Mouse (Mus musculus) neural tube, embryonic 11.5 days (tissue): Measurements from ENCODE around the gene Slc25a10. TPM values are rescaled to one million over a fixed set of nuclear protein-coding genes. Genes with fewer than 3 reads are reported as not detected.

ENCODE experiments used
- ATAC-seq: fragments of 200-750 bp; cut with Nextera tagmentation; 2 replicates; pipeline ENCODE4 v1.8.0; 2017; ENCODE audit warnings: moderate number of reproducible peaks, mild to moderate bottlenecking, moderate TSS enrichment, moderate library complexity; ENCODE audit not compliant: insufficient read depth, low FRiP score, low TSS enrichment
- DNase-seq: peaks from one replicate; pipeline ENCODE4 v3.0.0-alpha.2; 2015; ENCODE audit warnings: low spot score
- H3K27ac ChIP-seq: fragments of 300-500 bp; sonication (generic); 2 replicates; pipeline ENCODE4 v1.5.1; 2014; ENCODE audit warnings: low read depth, mild to moderate bottlenecking, low read length
- H3K27me3 ChIP-seq: fragments of 300-500 bp; sonication (generic); 2 replicates; pipeline ENCODE4 v1.6.1; 2014; ENCODE audit warnings: mild to moderate bottlenecking, low read length, mixed read lengths; ENCODE audit not compliant: control insufficient read depth, insufficient read depth
- H3K36me3 ChIP-seq: fragments of 300-500 bp; sonication (generic); 2 replicates; pipeline ENCODE4 v1.6.1; 2014; ENCODE audit warnings: mild to moderate bottlenecking, low read length, moderate library complexity, mixed read lengths; ENCODE audit not compliant: control insufficient read depth, insufficient read depth
- H3K4me1 ChIP-seq: fragments of 300-500 bp; sonication (generic); 2 replicates; pipeline ENCODE4 v1.6.1; 2014; ENCODE audit warnings: low read length, mixed read lengths; ENCODE audit not compliant: control insufficient read depth, insufficient read depth
- H3K4me2 ChIP-seq: fragments of 300-500 bp; sonication (generic); 2 replicates; pipeline ENCODE4 v1.6.1; 2014; ENCODE audit warnings: low read depth, mild to moderate bottlenecking, moderate library complexity
- H3K4me3 ChIP-seq: fragments of 300-500 bp; sonication (generic); 2 replicates; pipeline ENCODE4 v1.5.1; 2014; ENCODE audit warnings: low read depth, low read length
- H3K9ac ChIP-seq: fragments of 300-500 bp; sonication (generic); 2 replicates; pipeline ENCODE4 v1.6.1; 2014; ENCODE audit warnings: mild to moderate bottlenecking, low read length
- H3K9me3 ChIP-seq: fragments of 300-500 bp; sonication (generic); 2 replicates; pipeline ENCODE4 v1.6.1; 2016; ENCODE audit warnings: low read length; ENCODE audit not compliant: control insufficient read depth
- WGBS: fragments of 180-500 bp; shearing (Covaris S2); extraction: QIAGEN DNeasy Blood & Tissue Kit; methylation state at CpG from one replicate; pipeline ENCODE4 v1.1.7; 2014; 5-methylcytosine and 5-hydroxymethylcytosine counted together
- polyA plus RNA-seq: library from polyadenylated mRNA; unstranded; fragments of >200 nt; fragmentation: Nextera tagmentation; extraction: Ambion mirVana; gene quantifications from 2 replicates; pipeline ENCODE4 v1.2.1, GENCODE M21; 2014

Gene Slc25a10
- polyA plus RNA-seq, 1 experiment from 2014 or later = 49.5 TPM

GRCm38 (mm10) chr11:120467736-120468092 lies 23.9 kb upstream of the Slc25a10 start:
- Histone ChIP-seq H3K4me1 (peaks cover 12% of the 10 kb centered on the region), H3K9me3 (no peaks in the 10 kb centered on the region), H3K4me3 (peak overlapping the region; percentile 93), H3K27me3 (no peaks in the 10 kb centered on the region), H3K9ac (peak overlapping the region; percentile 77), H3K27ac (0 out of 2 replicates have a peak overlapping the region, but pooled peaks have one; percentile 56), H3K36me3 (peaks cover 18% of the 10 kb centered on the region), H3K4me2 (peak overlapping the region; percentile 93)
- 1% methylated on average over 33 of the region's 33 CpGs for WGBS
- DNase-seq (no peak), ATAC-seq (no peak)

GRCm38 (mm10) chr11:120472052-120472451 lies 19.6 kb upstream of the Slc25a10 start:
- 97% methylated on average over 6 of the region's 6 CpGs for WGBS
- no peak overlapping the region for H3K4me2 ChIP-seq
- no peaks in the 10 kb centered on the region for H3K27me3 ChIP-seq
- H3K9me3 ChIP-seq = no peaks in the 10 kb centered on the region
- no peak overlapping the region for H3K27ac ChIP-seq
- H3K4me1 ChIP-seq = peaks cover 7% of the 10 kb centered on the region
- H3K36me3 ChIP-seq = peaks cover 30% of the 10 kb centered on the region
- no peak for ATAC-seq
- no peak overlapping the region for H3K9ac ChIP-seq
- H3K4me3 ChIP-seq = no peak overlapping the region
- no peak for DNase-seq

DNA sequence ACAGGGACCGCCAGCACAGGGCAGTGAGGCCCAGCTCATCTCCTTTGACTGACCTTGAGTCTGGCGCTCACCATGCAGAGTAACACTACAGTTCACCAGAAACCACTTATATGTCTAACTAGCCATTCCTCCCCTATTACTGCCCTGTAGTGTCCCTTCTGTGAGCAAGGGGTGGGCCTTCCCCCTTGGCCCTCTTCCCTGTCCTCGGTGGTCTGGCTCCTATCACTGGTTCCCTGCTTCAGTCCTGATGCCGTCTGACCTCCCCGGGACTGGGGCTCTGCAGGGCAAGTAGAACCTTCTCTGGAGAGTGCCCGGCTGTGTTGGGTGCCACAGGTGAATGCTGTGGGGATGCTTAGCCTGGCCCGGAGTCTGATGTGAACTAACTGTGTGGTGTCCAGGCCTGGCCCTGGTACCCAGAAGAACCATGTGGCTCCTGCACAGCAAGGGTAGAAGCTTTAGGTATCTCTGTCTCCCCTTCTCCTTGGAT lies 8.1 kb upstream of the Slc25a10 start:
- Histone ChIP-seq H3K4me2 (peak overlapping the region; percentile 75), H3K9ac (peak overlapping the region; percentile 73), H3K4me1 (peaks cover 9% of the 10 kb centered on the region), H3K27me3 (no peaks in the 10 kb centered on the region), H3K36me3 (peaks cover 38% of the 10 kb centered on the region), H3K4me3 (peak overlapping the region; percentile 98; the same call in 1 of the 2 replicates), H3K27ac (peak overlapping the region; percentile 81; the same call in 1 of the 2 replicates), H3K9me3 (no peaks in the 10 kb centered on the region)
- DNase-seq (no peak), ATAC-seq (no peak)
- WGBS = 91% methylated on average over 7 of the region's 7 CpGs

GRCm38 (mm10) chr11:120484265-120484981 lies 7.2 kb upstream of the Slc25a10 start, which contains the start of gene Mrpl12:
Gene Mrpl12 (plus strand): TSS chr11:120484613.
- H3K4me2 ChIP-seq = peak within 1 kb of the TSS; percentile 75
- no peaks in the 10 kb centered on the region for H3K9me3 ChIP-seq
- under 1% methylated on average over 60 of the region's 60 CpGs for WGBS
- H3K9ac ChIP-seq = peak within 1 kb of the TSS; percentile 73
- peaks cover 11% of the 10 kb centered on the region for H3K4me1 ChIP-seq
- no peaks in the 10 kb centered on the region for H3K27me3 ChIP-seq
- DNase-seq (peak; percentile 96), ATAC-seq (peak; percentile 95)
- H3K4me3 ChIP-seq = peak within 1 kb of the TSS; percentile 98
- H3K27ac ChIP-seq = peak within 1 kb of the TSS; percentile 81
- peaks cover 28% of the 10 kb centered on the region for H3K36me3 ChIP-seq

DNA sequence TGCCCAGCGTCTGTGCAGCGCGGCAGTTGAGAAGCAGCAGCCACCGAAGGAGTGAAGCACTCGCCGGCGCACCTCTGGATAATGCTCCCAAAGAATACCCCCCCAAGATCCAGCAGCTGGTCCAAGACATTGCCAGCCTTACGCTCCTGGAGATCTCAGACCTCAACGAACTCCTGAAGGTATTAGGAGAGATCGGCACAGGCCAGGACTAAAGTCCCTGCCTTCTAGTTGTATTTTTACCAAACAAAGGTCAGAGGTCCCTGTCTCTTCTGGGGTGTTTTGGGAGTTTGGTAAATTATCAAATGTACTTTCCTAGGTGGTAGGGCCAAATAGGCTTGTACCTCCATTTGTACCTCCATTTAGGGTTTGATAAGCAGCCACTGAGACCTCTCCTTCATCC lies 6.4 kb upstream of the Slc25a10 start:
- ATAC-seq = no peak
- Histone ChIP-seq H3K4me2 (peak overlapping the region; percentile 75), H3K36me3 (peaks cover 22% of the 10 kb centered on the region), H3K4me3 (peak overlapping the region; percentile 98), H3K9ac (peak overlapping the region; percentile 73), H3K4me1 (peaks cover 12% of the 10 kb centered on the region), H3K27ac (no peak overlapping the region), H3K27me3 (no peaks in the 10 kb centered on the region), H3K9me3 (no peaks in the 10 kb centered on the region)
- 8% methylated on average over 10 of the region's 10 CpGs for WGBS
- no peak for DNase-seq

DNA sequence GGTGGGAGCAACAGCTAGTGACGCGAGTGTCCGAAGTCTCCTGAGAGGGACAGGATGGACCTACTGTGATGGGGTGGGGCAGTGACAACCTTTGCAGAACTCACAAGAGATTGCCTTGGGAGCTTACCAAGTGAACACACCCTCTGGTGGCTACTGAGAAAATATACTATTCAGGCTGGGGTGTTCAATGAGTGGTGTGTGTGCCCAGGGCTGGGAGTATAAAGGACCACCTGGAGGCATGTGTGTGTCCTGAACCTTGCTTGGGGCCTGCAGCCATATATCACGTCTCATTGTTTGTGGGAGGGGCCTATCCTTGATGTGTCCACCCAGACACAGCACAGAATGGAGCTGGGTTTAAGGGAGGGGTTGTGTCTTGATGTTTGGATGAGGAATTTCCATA lies 3.1 kb upstream of the Slc25a10 start:
- Histone ChIP-seq H3K4me1 (peaks cover 24% of the 10 kb centered on the region), H3K9me3 (no peaks in the 10 kb centered on the region), H3K4me2 (no peak overlapping the region), H3K27me3 (no peaks in the 10 kb centered on the region), H3K9ac (no peak overlapping the region), H3K4me3 (no peak overlapping the region), H3K27ac (no peak overlapping the region), H3K36me3 (peaks cover 7% of the 10 kb centered on the region)
- WGBS = 79% methylated on average over 4 of the region's 4 CpGs
- no peak for DNase-seq
- no peak for ATAC-seq

DNA sequence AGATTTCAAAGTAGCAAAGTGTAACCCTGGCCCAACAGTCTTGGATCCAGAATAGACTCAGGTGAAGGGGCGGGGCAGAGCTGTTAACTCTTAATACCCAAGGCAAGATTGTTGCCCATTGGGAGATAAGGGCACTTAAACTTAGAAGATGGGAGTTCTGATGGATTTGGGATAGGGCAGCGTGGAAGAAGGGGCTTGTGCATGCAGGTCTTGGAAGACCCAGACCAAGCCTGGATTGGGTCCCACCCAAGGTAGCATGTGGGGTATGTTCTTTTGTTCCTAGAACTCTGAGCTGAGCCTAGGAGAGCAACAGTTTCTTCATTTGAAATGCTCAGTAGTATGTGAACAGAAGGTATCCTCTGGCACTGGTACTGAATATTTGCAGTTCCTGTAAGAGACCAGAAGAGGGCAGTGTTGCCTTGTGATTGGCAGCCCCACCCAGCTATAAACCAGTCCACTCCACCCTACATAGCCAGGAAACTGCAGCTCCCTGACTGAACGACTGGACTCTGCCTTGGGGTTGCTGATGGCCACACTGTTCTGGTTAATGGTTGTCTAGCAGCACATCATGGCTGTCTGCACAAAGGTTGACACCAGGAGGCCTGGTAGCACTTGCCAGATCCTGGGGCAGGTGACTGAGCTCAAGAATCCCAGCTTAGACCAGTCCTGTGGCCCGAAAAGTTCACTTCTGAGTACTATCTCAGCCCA lies 2.4 kb upstream of the Slc25a10 start:
- peaks cover 21% of the 10 kb centered on the region for H3K4me1 ChIP-seq
- H3K27me3 ChIP-seq = no peaks in the 10 kb centered on the region
- no peak overlapping the region for H3K27ac ChIP-seq
- H3K4me2 ChIP-seq = no peak overlapping the region
- no peaks in the 10 kb centered on the region for H3K9me3 ChIP-seq
- peaks cover 7% of the 10 kb centered on the region for H3K36me3 ChIP-seq
- H3K9ac ChIP-seq = no peak overlapping the region
- 0 out of 2 replicates have a peak overlapping the region, but pooled peaks have one; percentile 9 for H3K4me3 ChIP-seq
- peak; percentile 7; the same call in 1 of the 2 replicates for ATAC-seq
- 62% methylated on average over 4 of the region's 4 CpGs for WGBS
- peak; percentile 54 for DNase-seq

GRCm38 (mm10) chr11:120490291-120491046 lies 1.2 kb upstream of the Slc25a10 start:
- ATAC-seq = no peak
- Histone ChIP-seq H3K36me3 (peaks cover 15% of the 10 kb centered on the region), H3K4me1 (peaks cover 19% of the 10 kb centered on the region), H3K9ac (no peak overlapping the region), H3K27me3 (no peaks in the 10 kb centered on the region), H3K27ac (no peak overlapping the region), H3K4me2 (peak overlapping the region; percentile 97; the same call in 1 of the 2 replicates), H3K4me3 (no peak overlapping the region), H3K9me3 (no peaks in the 10 kb centered on the region)
- DNase-seq = no peak
- 43% methylated on average over 4 of the region's 4 CpGs for WGBS
